Mouse (Mus musculus): Measurements from ENCODE around the gene Ptpro.

GRCm38 (mm10) chr6:137362216-137362615 is 110.1 kb downstream of the Ptpro start:
- TF ChIP-seq GATA1 (IDR thresholded peaks at IDR 0.05; ENCODE audit: low read length) = no peak
- no peak for TF ChIP-seq TAL1 (IDR thresholded peaks at IDR 0.05; ENCODE audit: low read length)
